Mouse (Mus musculus): ENCODE results near the gene Tbc1d4. TPM values are rescaled to one million over a fixed set of nuclear protein-coding genes. Genes with fewer than 3 reads are reported as not detected.
"Not testable (repeated sequence)": the region's sequence is repeated elsewhere in the genome, so short reads cannot be mapped to it uniquely, and the experiment has no call there.

The Tbc1d4 gene
- polyA plus RNA-seq, 1 experiment, result 9.0 TPM

DNA sequence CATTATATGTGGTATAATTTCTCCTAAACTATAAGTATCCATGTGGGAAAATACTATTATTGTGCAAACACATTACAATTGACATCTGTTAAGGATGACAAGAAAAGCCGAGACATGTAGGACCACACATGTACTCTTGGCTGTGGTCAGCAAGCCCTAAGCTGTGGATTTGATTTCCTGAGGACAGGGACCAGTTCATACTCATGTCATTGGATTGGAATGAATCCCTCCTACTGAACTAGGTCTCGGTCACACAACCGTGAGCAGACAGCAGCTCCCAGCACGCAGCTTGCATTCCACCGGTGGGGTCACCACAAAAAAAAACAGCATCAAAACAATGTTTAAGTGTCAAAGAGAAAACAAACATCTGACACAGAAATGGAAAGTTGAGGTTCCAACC is 15.0 kb downstream of the Tbc1d4 start:
- TF ChIP-seq POLR2A (IDR thresholded peaks at IDR 0.05; ENCODE audit: borderline replicate concordance, extremely low read depth, insufficient read depth, insufficient read length, poor library complexity, severe bottlenecking), result no peak
- no peak for TF ChIP-seq CTCF (IDR thresholded peaks at IDR 0.05; ENCODE audit: borderline replicate concordance, extremely low read depth, insufficient read depth, insufficient read length)
- no peak for DNase-seq (ENCODE audit: low read depth)

DNA sequence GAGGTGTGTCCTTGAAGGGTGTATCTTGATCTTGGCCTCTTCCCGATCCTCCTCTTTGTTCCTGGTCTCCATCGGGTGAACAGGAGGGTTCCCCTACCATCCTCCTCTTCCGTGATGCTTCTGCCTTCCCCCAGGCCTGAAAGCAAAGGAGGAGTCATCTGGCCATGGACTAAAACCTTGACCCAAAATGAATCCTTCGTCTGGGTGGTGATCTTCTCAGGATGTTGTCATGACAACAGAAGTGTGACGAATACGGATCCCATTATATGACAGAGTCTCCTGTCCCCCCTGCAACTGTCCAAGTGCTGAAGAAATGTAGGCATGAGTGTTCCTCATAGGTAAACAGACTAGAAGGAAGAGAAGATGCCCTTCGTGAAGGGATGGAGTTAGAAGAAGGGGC is 15.7 kb downstream of the Tbc1d4 start:
- DNase-seq (ENCODE audit: low read depth), result no peak

DNA sequence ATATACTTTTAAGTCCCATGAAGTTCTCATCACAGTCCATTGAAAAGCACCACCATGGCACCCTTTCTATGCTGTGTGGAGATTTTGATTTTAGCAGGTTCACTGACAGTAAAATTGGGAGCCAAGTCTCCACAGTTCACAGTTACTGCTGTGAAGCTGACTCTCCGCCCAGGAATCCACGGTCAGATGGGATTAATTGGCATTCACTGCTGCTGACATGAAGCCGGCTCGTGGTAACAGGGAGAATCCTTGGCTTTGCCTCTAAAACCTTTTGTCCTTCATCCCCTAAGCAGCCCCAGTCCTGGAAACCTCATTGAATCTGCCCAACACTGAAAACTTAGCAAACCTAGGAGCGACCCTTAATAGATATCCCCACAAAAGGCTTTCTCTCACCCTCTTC is 17.9 kb downstream of the Tbc1d4 start:
- DNase-seq (ENCODE audit: low read depth), result peak; percentile 34
- TF ChIP-seq POLR2A (IDR thresholded peaks at IDR 0.05; ENCODE audit: borderline replicate concordance, extremely low read depth, insufficient read depth, insufficient read length, poor library complexity, severe bottlenecking), result no peak
- no peak for TF ChIP-seq CTCF (IDR thresholded peaks at IDR 0.05; ENCODE audit: borderline replicate concordance, extremely low read depth, insufficient read depth, insufficient read length)

More for the DNA sequence above, 15.7 kb downstream of the Tbc1d4 start:
- TF ChIP-seq POLR2A (IDR thresholded peaks at IDR 0.05; ENCODE audit: borderline replicate concordance, extremely low read depth, insufficient read depth, insufficient read length, poor library complexity, severe bottlenecking) (no peak), CTCF (IDR thresholded peaks at IDR 0.05; ENCODE audit: borderline replicate concordance, extremely low read depth, insufficient read depth, insufficient read length) (no peak)

DNA sequence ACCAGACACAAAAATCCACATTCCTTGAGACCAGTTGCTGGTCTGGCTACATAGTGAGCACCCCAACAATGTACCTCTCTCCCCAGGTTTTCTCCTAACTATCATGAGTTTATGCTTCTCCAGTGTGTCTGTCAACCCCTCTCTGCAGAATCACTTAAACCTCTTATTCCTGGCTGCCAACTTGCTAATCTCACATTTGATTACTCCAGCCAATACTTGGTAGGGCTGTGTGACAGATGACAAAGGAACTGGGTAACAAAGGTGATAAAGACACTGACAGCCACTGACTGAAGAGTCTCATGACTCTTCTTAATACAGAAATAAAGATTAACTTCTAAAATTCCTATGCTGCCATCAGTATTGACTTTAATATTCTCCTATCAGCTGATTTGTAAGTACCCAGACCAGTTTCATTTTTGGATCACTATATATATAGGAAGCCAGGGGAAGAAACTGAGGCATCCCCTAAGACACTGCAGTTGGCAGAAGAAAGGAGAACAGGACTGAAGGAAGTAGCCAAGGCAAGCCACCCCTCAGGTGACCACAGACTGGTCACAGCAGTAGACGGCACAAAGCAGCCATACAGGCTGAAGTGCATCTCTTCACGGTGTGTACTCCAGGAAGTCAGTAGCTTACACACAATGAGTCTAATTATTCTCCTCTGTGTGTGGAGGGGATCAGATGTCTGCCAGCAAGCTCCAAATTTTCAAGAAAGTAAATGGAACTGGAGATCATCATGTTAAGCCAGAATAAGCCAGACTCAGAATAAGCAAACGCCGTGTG is 20.6 kb downstream of the Tbc1d4 start:
- DNase-seq (ENCODE audit: low read depth), result not testable (repeated sequence)

DNA sequence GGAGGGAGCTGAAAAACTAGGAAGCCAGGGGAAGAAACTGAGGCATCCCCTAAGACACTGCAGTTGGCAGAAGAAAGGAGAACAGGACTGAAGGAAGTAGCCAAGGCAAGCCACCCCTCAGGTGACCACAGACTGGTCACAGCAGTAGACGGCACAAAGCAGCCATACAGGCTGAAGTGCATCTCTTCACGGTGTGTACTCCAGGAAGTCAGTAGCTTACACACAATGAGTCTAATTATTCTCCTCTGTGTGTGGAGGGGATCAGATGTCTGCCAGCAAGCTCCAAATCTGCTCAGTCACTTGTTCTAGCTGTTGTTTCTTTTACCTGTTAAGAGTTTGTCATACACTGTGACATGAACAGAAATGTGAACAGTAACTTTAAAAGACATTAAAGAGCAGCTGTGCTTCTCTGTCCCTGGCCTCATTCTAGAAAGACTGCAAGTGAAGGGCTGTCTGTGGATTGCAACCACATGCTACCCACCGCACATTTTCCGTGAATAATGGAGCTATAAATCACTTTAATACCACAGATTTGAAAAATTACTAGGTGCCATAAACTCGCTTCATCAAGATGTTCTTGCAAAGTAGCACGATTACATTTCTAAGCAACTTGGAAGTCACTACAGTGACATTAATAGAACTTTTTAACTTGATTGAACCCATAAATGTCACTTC is 21.5 kb downstream of the Tbc1d4 start:
- not testable (repeated sequence) for DNase-seq (ENCODE audit: low read depth)

DNA sequence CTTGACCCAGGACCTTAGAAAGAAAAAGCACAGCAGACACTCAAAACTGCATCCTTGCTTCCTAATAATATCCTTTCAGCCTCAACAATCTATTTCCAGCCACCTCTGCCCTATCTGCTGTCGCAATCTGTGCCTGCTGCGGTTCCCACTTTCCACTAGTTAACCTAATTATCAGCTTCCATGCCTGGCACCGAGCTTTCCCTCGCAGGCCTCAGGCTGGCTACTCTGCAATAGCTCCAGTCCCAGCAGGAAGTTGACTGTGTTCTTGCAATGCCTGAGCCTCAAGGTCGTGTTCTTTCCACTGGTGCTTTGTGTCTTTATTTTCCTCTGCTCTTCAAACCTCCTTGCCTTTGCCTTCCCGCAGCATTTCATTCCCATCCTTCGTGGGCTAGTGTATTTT is 22.9 kb downstream of the Tbc1d4 start:
- peak; percentile 45 for DNase-seq (ENCODE audit: low read depth)
- TF ChIP-seq CTCF (IDR thresholded peaks at IDR 0.05; ENCODE audit: borderline replicate concordance, extremely low read depth, insufficient read depth, insufficient read length), result no peak
- no peak for TF ChIP-seq POLR2A (IDR thresholded peaks at IDR 0.05; ENCODE audit: borderline replicate concordance, extremely low read depth, insufficient read depth, insufficient read length, poor library complexity, severe bottlenecking)

DNA sequence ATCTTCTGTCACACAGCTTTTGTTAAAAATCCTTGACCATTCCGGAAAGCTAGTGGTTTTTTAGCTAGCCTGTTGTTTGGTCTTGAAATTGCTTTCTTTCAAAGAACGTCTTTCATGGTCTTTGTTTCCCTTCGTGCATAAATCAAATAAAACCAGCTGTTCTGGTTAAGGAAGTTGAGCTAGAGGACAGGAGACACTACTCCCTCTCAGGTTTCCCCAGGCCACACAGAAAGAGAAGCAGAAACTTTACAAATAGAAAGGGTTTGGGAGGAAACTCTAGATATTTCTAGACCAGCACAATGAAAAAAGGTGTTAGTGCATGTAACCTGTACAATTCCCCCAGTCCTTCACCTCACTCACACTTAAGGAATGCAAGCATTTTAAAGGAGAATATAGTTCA is 33.3 kb downstream of the Tbc1d4 start:
- TF ChIP-seq POLR2A (IDR thresholded peaks at IDR 0.05; ENCODE audit: borderline replicate concordance, extremely low read depth, insufficient read depth, insufficient read length, poor library complexity, severe bottlenecking) (no peak), CTCF (IDR thresholded peaks at IDR 0.05; ENCODE audit: borderline replicate concordance, extremely low read depth, insufficient read depth, insufficient read length) (no peak)
- DNase-seq (ENCODE audit: low read depth), result no peak

DNA sequence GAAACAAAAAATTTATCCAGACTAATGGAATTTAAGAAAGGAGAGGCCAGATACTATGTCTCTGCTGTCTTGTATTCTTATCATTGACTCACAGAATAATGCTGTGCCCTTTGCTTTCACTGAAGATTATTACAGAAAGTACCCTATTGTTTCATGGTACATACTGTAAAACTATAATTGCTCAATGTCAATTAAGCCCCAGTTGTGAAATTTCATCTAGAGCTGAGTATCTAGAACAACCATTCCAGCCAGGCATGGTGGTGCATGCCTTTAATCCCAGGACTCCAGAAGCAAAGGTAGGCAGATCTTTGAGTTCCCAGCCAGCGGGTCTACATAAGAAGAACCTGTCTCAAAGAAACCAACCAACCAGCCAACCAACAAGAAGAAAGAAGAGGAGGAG is 34.5 kb downstream of the Tbc1d4 start:
- no peak for DNase-seq (ENCODE audit: low read depth)
- TF ChIP-seq POLR2A (IDR thresholded peaks at IDR 0.05; ENCODE audit: borderline replicate concordance, extremely low read depth, insufficient read depth, insufficient read length, poor library complexity, severe bottlenecking) (no peak), CTCF (IDR thresholded peaks at IDR 0.05; ENCODE audit: borderline replicate concordance, extremely low read depth, insufficient read depth, insufficient read length) (no peak)

DNA sequence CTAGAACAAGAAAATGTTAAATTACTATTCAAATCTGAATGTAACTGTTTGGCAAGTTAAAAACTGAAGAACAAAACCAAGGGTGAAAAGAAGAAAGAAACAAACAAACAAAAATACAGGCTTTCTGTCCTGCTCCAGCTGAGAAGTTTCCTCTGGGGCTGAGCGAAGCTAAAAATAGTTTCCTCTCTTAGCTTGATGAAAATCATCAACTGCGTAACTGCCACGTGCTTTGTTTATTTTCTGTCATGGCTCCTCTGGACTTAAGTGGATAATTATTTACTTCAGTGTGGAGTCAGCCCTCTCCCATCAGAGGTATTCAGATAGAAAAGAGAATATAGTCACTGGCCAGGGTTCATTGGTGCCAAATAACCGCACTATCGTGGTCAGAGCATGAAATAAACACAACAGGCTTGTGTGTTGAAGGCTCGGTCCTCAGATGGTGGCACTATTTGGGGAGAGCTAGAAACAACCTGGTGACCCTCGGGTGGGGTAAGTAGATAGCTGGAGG is 35.8 kb downstream of the Tbc1d4 start:
- no peak for TF ChIP-seq CTCF (IDR thresholded peaks at IDR 0.05; ENCODE audit: borderline replicate concordance, extremely low read depth, insufficient read depth, insufficient read length)
- no peak for TF ChIP-seq POLR2A (IDR thresholded peaks at IDR 0.05; ENCODE audit: borderline replicate concordance, extremely low read depth, insufficient read depth, insufficient read length, poor library complexity, severe bottlenecking)
- no peak for DNase-seq (ENCODE audit: low read depth)

DNA sequence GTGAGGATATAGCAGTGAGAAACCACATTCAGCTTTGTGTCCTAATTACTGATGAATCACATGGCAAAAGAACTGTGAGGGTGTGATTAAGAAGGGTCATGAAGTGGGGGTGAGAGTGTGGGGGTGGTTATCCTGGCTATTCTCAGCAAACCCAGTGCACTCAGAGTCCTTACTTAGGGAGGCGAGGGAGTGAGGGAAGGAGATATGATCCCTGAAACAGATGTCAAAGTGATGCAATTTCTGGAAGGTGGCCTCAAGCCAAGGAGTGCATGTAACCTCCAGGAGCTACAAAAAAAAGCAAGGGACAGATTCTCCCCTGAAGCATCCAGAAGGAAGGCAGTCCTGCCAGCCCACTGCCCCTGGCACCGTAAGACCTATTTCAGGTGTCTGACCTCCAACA is 40.2 kb downstream of the Tbc1d4 start:
- TF ChIP-seq POLR2A (IDR thresholded peaks at IDR 0.05; ENCODE audit: borderline replicate concordance, extremely low read depth, insufficient read depth, insufficient read length, poor library complexity, severe bottlenecking), result no peak
- no peak for TF ChIP-seq CTCF (IDR thresholded peaks at IDR 0.05; ENCODE audit: borderline replicate concordance, extremely low read depth, insufficient read depth, insufficient read length)
- DNase-seq (ENCODE audit: low read depth), result no peak

DNA sequence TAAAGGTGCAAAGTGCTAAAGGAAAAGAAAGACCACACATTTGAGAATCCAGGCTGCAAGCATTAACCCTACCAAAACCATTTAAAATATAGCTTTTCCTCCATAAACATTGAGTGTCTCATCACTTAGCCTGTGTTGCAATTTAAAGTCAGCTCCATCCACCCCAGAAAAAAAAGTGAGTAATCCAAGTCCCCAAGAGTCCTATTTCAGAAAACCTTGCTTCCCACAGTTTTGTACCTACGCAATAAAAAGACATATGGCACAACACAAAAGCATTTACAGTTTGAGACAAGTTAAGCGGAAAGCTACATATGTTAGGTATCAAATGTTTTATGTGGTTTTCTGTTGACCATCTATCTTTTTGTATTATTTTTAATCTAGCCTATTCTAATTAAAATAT is 42.3 kb downstream of the Tbc1d4 start:
- TF ChIP-seq POLR2A (IDR thresholded peaks at IDR 0.05; ENCODE audit: borderline replicate concordance, extremely low read depth, insufficient read depth, insufficient read length, poor library complexity, severe bottlenecking), result no peak
- no peak for TF ChIP-seq CTCF (IDR thresholded peaks at IDR 0.05; ENCODE audit: borderline replicate concordance, extremely low read depth, insufficient read depth, insufficient read length)
- no peak for DNase-seq (ENCODE audit: low read depth)

DNA sequence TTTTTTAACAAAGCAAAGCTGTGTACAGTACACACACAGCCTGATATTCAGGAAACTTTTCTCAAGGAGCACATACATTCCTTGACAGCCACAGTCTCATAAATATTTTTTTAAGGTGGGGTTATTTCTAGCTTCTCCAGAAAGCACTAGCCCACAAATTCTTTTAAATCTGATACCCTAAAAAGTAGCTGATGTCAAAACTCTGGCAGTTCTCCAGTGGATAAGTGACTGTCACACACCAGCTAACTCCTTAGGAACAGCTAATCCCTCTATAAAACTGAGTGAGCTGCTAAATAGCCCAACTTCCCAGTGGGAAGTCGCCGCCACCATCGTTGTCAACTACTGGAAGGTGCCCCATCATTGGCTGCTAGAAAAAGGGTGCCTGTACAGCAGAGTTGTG is 43.3 kb downstream of the Tbc1d4 start:
- DNase-seq (ENCODE audit: low read depth), result no peak
- TF ChIP-seq CTCF (IDR thresholded peaks at IDR 0.05; ENCODE audit: borderline replicate concordance, extremely low read depth, insufficient read depth, insufficient read length) (no peak), POLR2A (IDR thresholded peaks at IDR 0.05; ENCODE audit: borderline replicate concordance, extremely low read depth, insufficient read depth, insufficient read length, poor library complexity, severe bottlenecking) (no peak)

All from brain, embryonic 14.5 days (tissue).